Mouse (Mus musculus) MEL (cell line): ENCODE measurements around the gene Ssxb3. TPM values are rescaled to one million over a fixed set of nuclear protein-coding genes. Genes with fewer than 3 reads are reported as not detected.
"Not testable (repeated sequence)": the region's sequence is repeated elsewhere in the genome, so short reads cannot be mapped to it uniquely, and the experiment has no call there.

Source experiments
- DNase-seq: peaks from one replicate; pipeline ENCODE4 v3.0.0; 2011; ENCODE audit warnings: low read depth, low spot score
- H3K27ac ChIP-seq: 2 replicates; pipeline ENCODE4 v1.5.1; 2012; ENCODE audit warnings: low read depth, mild to moderate bottlenecking, control low read depth, low read length, moderate library complexity; ENCODE audit not compliant: control insufficient read depth
- H3K27me3 ChIP-seq, 2 experiments: fragments of 150-350 bp in 1 of 2; sonication (generic) in 1 of 2; 2 replicates each; pipeline ENCODE4 v1.6.1; 2012; ENCODE audit warnings: low read length in 2 of 2, mild to moderate bottlenecking in 2 of 2, improper control_type of control experiment in 1 of 2, moderate library complexity in 1 of 2; ENCODE audit not compliant: insufficient read depth in 2 of 2, control insufficient read depth in 1 of 2
- H3K36me3 ChIP-seq, 2 experiments: 2 replicates each; pipeline ENCODE4 v1.6.1; 2012 to 2014; ENCODE audit warnings: low read length in 2 of 2, improper control_type of control experiment in 1 of 2, inconsistent platforms in 1 of 2, mild to moderate bottlenecking in 1 of 2; ENCODE audit not compliant: insufficient read depth in 2 of 2, control insufficient read depth in 1 of 2
- H3K4me1 ChIP-seq, 2 experiments: fragments of 150-350 bp in 1 of 2; sonication (generic) in 1 of 2; 2 replicates each; pipeline ENCODE4 v1.6.1; 2012; ENCODE audit warnings: low read length in 2 of 2, improper control_type of control experiment in 1 of 2, mild to moderate bottlenecking in 1 of 2; ENCODE audit not compliant: insufficient read depth in 2 of 2, control insufficient read depth in 1 of 2
- H3K4me3 ChIP-seq, 2 experiments: fragments of 150-350 bp in 1 of 2; sonication (generic) in 1 of 2; 2 replicates each; pipeline ENCODE4 v1.5.1; 2012; ENCODE audit warnings: low read depth in 2 of 2, low read length in 2 of 2, mild to moderate bottlenecking in 2 of 2, moderate library complexity in 2 of 2, control low read depth in 1 of 2, improper control_type of control experiment in 1 of 2; ENCODE audit not compliant: control insufficient read depth in 1 of 2, insufficient read depth in 1 of 2
- H3K79me2 ChIP-seq: 2 replicates; pipeline ENCODE4 v1.6.1; 2012; ENCODE audit warnings: mild to moderate bottlenecking, low read length, moderate library complexity; ENCODE audit not compliant: control insufficient read depth, poor library complexity, insufficient read depth
- H3K9ac ChIP-seq: 2 replicates; pipeline ENCODE4 v1.6.1; 2012; ENCODE audit warnings: low read depth, mild to moderate bottlenecking, control low read depth, low read length, moderate library complexity; ENCODE audit not compliant: control insufficient read depth, poor library complexity, severe bottlenecking
- H3K9me3 ChIP-seq: fragments of 150-350 bp; sonication (generic); replicated peaks from 2 replicates; pipeline ENCODE4 v1.6.1; 2012; ENCODE audit warnings: mild to moderate bottlenecking, low read length, improper control_type of control experiment, moderate library complexity; ENCODE audit not compliant: insufficient read depth
- polyA plus RNA-seq, 2 experiments: library from polyadenylated mRNA; stranded (reverse) in 1 of 2; unstranded in 1 of 2; fragments of >175 nt in 1 of 2; fragments of >200 nt in 1 of 2; gene quantifications; 2 replicates each; pipeline versions ENCODE4 v1.2.1 to v1.2.4; 2012; ENCODE audit warnings: low replicate concordance in 2 of 2, low read depth in 1 of 2; ENCODE audit not compliant: insufficient read length in 2 of 2, insufficient read depth in 1 of 2, missing spikeins in 1 of 2
- total RNA-seq: library from RNA; depleted of rRNA; stranded (reverse); fragments of 300-350 nt; gene quantifications from 2 replicates; pipeline ENCODE4 v1.2.3, GENCODE M21; 2012; rRNA removed

Ssxb3 gene
- total RNA-seq: not detected in 2 replicates
- polyA plus RNA-seq: not detected

DNA sequence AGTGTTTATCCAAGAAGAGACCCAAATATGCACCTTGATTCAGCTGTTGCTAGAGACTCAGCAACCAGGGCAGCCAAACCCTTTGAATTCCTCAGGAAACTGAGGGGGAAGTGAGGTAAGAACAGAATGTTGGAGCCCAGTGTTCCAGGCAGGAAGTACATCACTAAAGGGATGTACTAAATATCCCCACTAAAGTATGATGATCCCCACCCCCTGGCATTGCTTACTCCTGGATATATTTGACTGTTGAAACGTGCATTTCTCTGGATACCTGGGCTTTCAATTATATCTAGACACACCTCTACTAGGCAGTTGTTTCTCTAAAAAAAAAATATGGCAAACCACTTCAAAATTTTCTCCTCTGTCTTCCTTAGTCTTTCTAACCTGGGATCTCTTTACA, at the start of gene Ssxb3:
Gene Ssxb3, minus strand, starts transcription at position 101 of the 400 bp plus-strand sequence.
- not testable (repeated sequence) for H3K9me3 ChIP-seq, H3K79me2 ChIP-seq, H3K4me1 ChIP-seq, H3K27me3 ChIP-seq, H3K27ac ChIP-seq, DNase-seq, H3K36me3 ChIP-seq, H3K9ac ChIP-seq, H3K4me3 ChIP-seq

DNA sequence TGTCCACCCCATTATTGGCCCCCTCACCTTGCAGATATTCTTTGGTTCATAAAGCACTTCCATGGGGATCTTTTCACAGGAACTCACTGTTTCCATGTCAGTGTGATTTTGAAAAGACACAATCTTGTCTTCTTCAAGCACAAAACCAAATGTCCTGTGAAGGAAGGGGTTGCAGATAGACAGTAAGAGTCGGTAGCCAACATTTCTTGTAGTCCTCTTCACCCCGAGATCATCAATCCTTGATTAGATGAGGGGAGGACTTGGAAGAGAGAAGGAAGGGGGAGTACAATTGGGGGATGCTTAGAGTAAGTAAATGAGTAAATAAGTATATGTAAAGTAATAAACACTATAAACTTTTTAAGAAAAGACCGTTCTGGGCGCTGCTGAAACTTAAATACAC, 43.5 kb downstream of the Ssxb3 start, which contains the start of gene Ssxb6:
Gene Ssxb6, minus strand, starts transcription at position 101 of the 400 bp plus-strand sequence.
- not testable (repeated sequence) for DNase-seq, H3K36me3 ChIP-seq, H3K27me3 ChIP-seq, H3K4me3 ChIP-seq, H3K27ac ChIP-seq, H3K9ac ChIP-seq, H3K79me2 ChIP-seq, H3K4me1 ChIP-seq, H3K9me3 ChIP-seq

Other genes with a start within 250 kb of the Ssxb3 start
- not detected in 2 replicates for gene Ssxb9, start 224.8 kb downstream of the Ssxb3 start, total RNA-seq
- gene Ssxb9, start 224.8 kb downstream of the Ssxb3 start, polyA plus RNA-seq: not detected
- not detected in 2 replicates for gene Ssxb1, start 178.5 kb downstream of the Ssxb3 start, total RNA-seq
- gene Ssxb1, start 178.5 kb downstream of the Ssxb3 start, polyA plus RNA-seq: not detected
- gene Ssxb2, start 130.1 kb downstream of the Ssxb3 start, total RNA-seq: not detected in 2 replicates
- not detected for gene Ssxb2, start 130.1 kb downstream of the Ssxb3 start, polyA plus RNA-seq
- not detected in 2 replicates for gene Gm14459, start 66.9 kb downstream of the Ssxb3 start, total RNA-seq
- gene Gm14459, start 66.9 kb downstream of the Ssxb3 start, polyA plus RNA-seq: not detected
- gene Ssxb6, start 43.6 kb downstream of the Ssxb3 start, total RNA-seq: not detected in 2 replicates
- gene Ssxb6, start 43.6 kb downstream of the Ssxb3 start, polyA plus RNA-seq: not detected
- not detected in 2 replicates for gene Ssxb8, start 99.0 kb upstream of the Ssxb3 start, total RNA-seq
- not detected for gene Ssxb8, start 99.0 kb upstream of the Ssxb3 start, polyA plus RNA-seq
- not detected in 2 replicates for gene Ssx9, start 156.6 kb upstream of the Ssxb3 start, total RNA-seq
- not detected for gene Ssx9, start 156.6 kb upstream of the Ssxb3 start, polyA plus RNA-seq
- gene Ssxb5, start 211.9 kb upstream of the Ssxb3 start, total RNA-seq: not detected in 2 replicates
- not detected for gene Ssxb5, start 211.9 kb upstream of the Ssxb3 start, polyA plus RNA-seq